Mouse (Mus musculus) hindbrain, embryonic 11.5 days (tissue): ENCODE measurements at regions not wholly inside any gene's neighbourhood (a gene's known extent, or its start where the extent isn't known, plus 50 kb on each side); places are given as distances from the start of the nearest gene placed in this dataset.

ENCODE experiments used
- ATAC-seq: fragments of 200-750 bp; cut with Nextera tagmentation; 2 replicates; pipeline ENCODE4 v1.8.0; 2017; ENCODE audit warnings: mild to moderate bottlenecking, moderate TSS enrichment, moderate library complexity; ENCODE audit not compliant: low FRiP score
- DNase-seq: peaks from one replicate; pipeline ENCODE4 v3.0.0-alpha.2; 2015; ENCODE audit warnings: low spot score
- H3K27ac ChIP-seq: fragments of 300-500 bp; sonication (generic); 2 replicates; pipeline ENCODE4 v1.5.1; 2014; ENCODE audit warnings: mild to moderate bottlenecking, low read depth, low read length
- H3K27me3 ChIP-seq: fragments of 300-500 bp; sonication (generic); 2 replicates; pipeline ENCODE4 v1.6.1; 2014; ENCODE audit warnings: mild to moderate bottlenecking, low read length, moderate library complexity, mixed read lengths; ENCODE audit not compliant: control insufficient read depth, insufficient read depth
- H3K36me3 ChIP-seq: fragments of 300-500 bp; sonication (generic); 2 replicates; pipeline ENCODE4 v1.6.1; 2014; ENCODE audit warnings: mild to moderate bottlenecking, low read length, moderate library complexity, mixed read lengths; ENCODE audit not compliant: control insufficient read depth, insufficient read depth
- H3K4me1 ChIP-seq: fragments of 300-500 bp; sonication (generic); replicated peaks from 2 replicates; pipeline ENCODE4 v1.6.1; 2014; ENCODE audit warnings: low read length, mixed read lengths; ENCODE audit not compliant: control insufficient read depth, insufficient read depth
- H3K4me2 ChIP-seq: fragments of 300-500 bp; sonication (generic); replicated peaks from 2 replicates; pipeline ENCODE4 v1.6.1; 2014; ENCODE audit warnings: mild to moderate bottlenecking, low read depth, low read length
- H3K4me3 ChIP-seq: fragments of 300-500 bp; sonication (generic); 2 replicates; pipeline ENCODE4 v1.5.1; 2014; ENCODE audit warnings: low read depth, low read length
- H3K9ac ChIP-seq: fragments of 300-500 bp; sonication (generic); 2 replicates; pipeline ENCODE4 v1.6.1; 2014; ENCODE audit warnings: low read depth, low read length
- H3K9me3 ChIP-seq: fragments of 300-500 bp; sonication (generic); 2 replicates; pipeline ENCODE4 v1.6.1; 2016; ENCODE audit warnings: low read length; ENCODE audit not compliant: control insufficient read depth
- WGBS: fragments of 180-500 bp; shearing (Covaris S2); extraction: QIAGEN DNeasy Blood & Tissue Kit; methylation state at CpG from one replicate; pipeline ENCODE4 v1.1.7; 2014; 5-methylcytosine and 5-hydroxymethylcytosine counted together

- DNase-seq = no peak
- no peak overlapping the region for H3K9ac ChIP-seq
- H3K9me3 ChIP-seq = no peaks in the 10 kb centered on the region
- no peak overlapping the region for H3K27ac ChIP-seq
- no peaks in the 10 kb centered on the region for H3K4me1 ChIP-seq
- H3K4me3 ChIP-seq = no peak overlapping the region
- H3K27me3 ChIP-seq = no peaks in the 10 kb centered on the region
- no peak overlapping the region for H3K4me2 ChIP-seq
- no peaks in the 10 kb centered on the region for H3K36me3 ChIP-seq
- ATAC-seq = no peak
- WGBS = 91% methylated on average over 6 of the region's 6 CpGs
These were observed 84.7 kb downstream of the Klf5 start for GRCm38 (mm10) chr14:99383170-99383569.

GRCm38 (mm10) chr14:99387581-99387980 lies 89.1 kb downstream of the Klf5 start:
- Histone ChIP-seq H3K4me1 (no peaks in the 10 kb centered on the region), H3K36me3 (no peaks in the 10 kb centered on the region), H3K4me2 (no peak overlapping the region), H3K27me3 (no peaks in the 10 kb centered on the region), H3K9me3 (no peaks in the 10 kb centered on the region), H3K27ac (no peak overlapping the region), H3K9ac (no peak overlapping the region), H3K4me3 (no peak overlapping the region)
- ATAC-seq (no peak), DNase-seq (no peak)
- WGBS = 96% methylated on average over 6 of the region's 6 CpGs

GRCm38 (mm10) chr14:99389306-99389705 lies 90.8 kb downstream of the Klf5 start:
- 91% methylated on average over 5 of the region's 5 CpGs for WGBS

GRCm38 (mm10) chr14:99391700-99392099 lies 93.2 kb downstream of the Klf5 start:
- DNase-seq = no peak
- no peak for ATAC-seq
- H3K27me3 ChIP-seq = no peaks in the 10 kb centered on the region
- no peak overlapping the region for H3K4me3 ChIP-seq
- H3K9me3 ChIP-seq = no peaks in the 10 kb centered on the region
- 85% methylated on average over 7 of the region's 7 CpGs for WGBS
- H3K36me3 ChIP-seq = no peaks in the 10 kb centered on the region
- no peak overlapping the region for H3K9ac ChIP-seq
- no peak overlapping the region for H3K27ac ChIP-seq
- no peaks in the 10 kb centered on the region for H3K4me1 ChIP-seq
- no peak overlapping the region for H3K4me2 ChIP-seq

More at GRCm38 (mm10) chr14:99389306-99389705, 90.8 kb downstream of the Klf5 start:
- ATAC-seq (no peak), DNase-seq (no peak)
- Histone ChIP-seq H3K4me3 (no peak overlapping the region), H3K27ac (no peak overlapping the region), H3K9me3 (no peaks in the 10 kb centered on the region), H3K36me3 (no peaks in the 10 kb centered on the region), H3K4me1 (no peaks in the 10 kb centered on the region), H3K4me2 (no peak overlapping the region), H3K9ac (no peak overlapping the region), H3K27me3 (no peaks in the 10 kb centered on the region)

- no peaks in the 10 kb centered on the region for H3K27me3 ChIP-seq
- no peaks in the 10 kb centered on the region for H3K4me1 ChIP-seq
- H3K9me3 ChIP-seq = no peaks in the 10 kb centered on the region
- H3K9ac ChIP-seq = no peak overlapping the region
- H3K4me2 ChIP-seq = no peak overlapping the region
- 90% methylated on average over 2 of the region's 2 CpGs for WGBS
- no peak overlapping the region for H3K4me3 ChIP-seq
- ATAC-seq (no peak), DNase-seq (no peak)
- no peak overlapping the region for H3K27ac ChIP-seq
- H3K36me3 ChIP-seq = no peaks in the 10 kb centered on the region
These were observed 94.3 kb downstream of the Klf5 start for GRCm38 (mm10) chr14:99392813-99393212.

- no peak for DNase-seq
- H3K4me1 ChIP-seq = no peaks in the 10 kb centered on the region
- no peak for ATAC-seq
- no peaks in the 10 kb centered on the region for H3K9me3 ChIP-seq
- no peak overlapping the region for H3K27ac ChIP-seq
- H3K4me2 ChIP-seq = no peak overlapping the region
- no peaks in the 10 kb centered on the region for H3K36me3 ChIP-seq
- H3K27me3 ChIP-seq = no peaks in the 10 kb centered on the region
- no peak overlapping the region for H3K9ac ChIP-seq
- 92% methylated on average over 8 of the region's 8 CpGs for WGBS
- no peak overlapping the region for H3K4me3 ChIP-seq
These were observed 95.1 kb downstream of the Klf5 start for GRCm38 (mm10) chr14:99393611-99394010.

- H3K9me3 ChIP-seq = no peaks in the 10 kb centered on the region
- H3K4me2 ChIP-seq = no peak overlapping the region
- WGBS = 84% methylated on average over 6 of the region's 6 CpGs
- H3K4me3 ChIP-seq = no peak overlapping the region
- H3K9ac ChIP-seq = no peak overlapping the region
- H3K27me3 ChIP-seq = no peaks in the 10 kb centered on the region
- no peak overlapping the region for H3K27ac ChIP-seq
- H3K4me1 ChIP-seq = no peaks in the 10 kb centered on the region
- H3K36me3 ChIP-seq = no peaks in the 10 kb centered on the region
- no peak; the same call in 1 of the 2 replicates for ATAC-seq
- no peak for DNase-seq
These were observed 104.8 kb downstream of the Klf5 start for GRCm38 (mm10) chr14:99403155-99403726.

GRCm38 (mm10) chr14:99405228-99405627 lies 106.7 kb downstream of the Klf5 start:
- no peak overlapping the region for H3K4me2 ChIP-seq
- H3K36me3 ChIP-seq = no peaks in the 10 kb centered on the region
- no peak for ATAC-seq
- H3K9me3 ChIP-seq = no peaks in the 10 kb centered on the region
- 85% methylated on average over 5 of the region's 5 CpGs for WGBS
- H3K27me3 ChIP-seq = no peaks in the 10 kb centered on the region
- no peak overlapping the region for H3K9ac ChIP-seq
- H3K4me1 ChIP-seq = no peaks in the 10 kb centered on the region
- no peak overlapping the region for H3K4me3 ChIP-seq
- H3K27ac ChIP-seq = no peak overlapping the region
- no peak for DNase-seq

- DNase-seq (no peak), ATAC-seq (no peak)
- H3K9me3 ChIP-seq = no peaks in the 10 kb centered on the region
- H3K4me2 ChIP-seq = no peak overlapping the region
- no peaks in the 10 kb centered on the region for H3K27me3 ChIP-seq
- no peaks in the 10 kb centered on the region for H3K4me1 ChIP-seq
- WGBS = 67% methylated on average over 5 of the region's 5 CpGs
- no peak overlapping the region for H3K9ac ChIP-seq
- no peak overlapping the region for H3K4me3 ChIP-seq
- H3K27ac ChIP-seq = no peak overlapping the region
- no peaks in the 10 kb centered on the region for H3K36me3 ChIP-seq
These were observed 113.3 kb downstream of the Klf5 start for GRCm38 (mm10) chr14:99411835-99412234.
